Mouse (Mus musculus): ENCODE measurements around the gene Gm10964.

DNA sequence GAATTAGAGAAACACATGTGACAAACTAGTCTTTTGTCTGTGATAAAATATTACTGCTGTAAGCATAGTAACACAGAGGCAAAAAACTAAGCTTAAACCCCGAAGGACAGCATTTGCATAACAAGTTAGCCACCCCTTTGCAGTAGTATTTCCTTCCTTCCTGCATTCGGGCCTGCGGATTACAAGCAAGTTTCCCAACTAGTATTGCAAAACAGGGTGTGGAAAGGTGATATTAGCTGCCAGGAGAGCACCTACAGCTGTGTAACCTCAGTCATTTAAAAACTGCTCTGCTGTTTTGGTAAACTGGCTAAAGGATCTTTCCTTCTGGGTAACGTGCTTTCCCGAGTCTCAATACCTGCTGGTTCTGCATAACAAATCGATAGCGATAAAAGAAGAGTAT lies 48.1 kb downstream of the Gm10964 start:
- TF ChIP-seq CTCF (IDR thresholded peaks at IDR 0.05; ENCODE audit: low read depth, low read length) (no peak), POLR2A (IDR thresholded peaks at IDR 0.05; ENCODE audit: borderline replicate concordance, low read depth, low read length) (no peak)
